Mouse (Mus musculus) lung, adult 2 months (tissue): ENCODE measurements around the gene Pafah2. TPM values are rescaled to one million over a fixed set of nuclear protein-coding genes. Genes with fewer than 3 reads are reported as not detected.

Experiments
- DNase-seq: peaks from one replicate; pipeline ENCODE4 v3.0.0; 2022
- H3K4me1 ChIP-seq: fragments of 200-500 bp; 2 replicates; pipeline ENCODE4 v1.6.1; 2011; ENCODE audit warnings: low read length; ENCODE audit not compliant: control insufficient read depth, insufficient read depth
- H3K4me3 ChIP-seq: fragments of 200-500 bp; replicated peaks from 2 replicates; pipeline ENCODE3; 2011; ENCODE audit warnings: low read depth, mild to moderate bottlenecking, control low read depth, low read length; ENCODE audit errors: extremely low read depth
- CTCF ChIP-seq: fragments of 200-500 bp; IDR thresholded peaks from 2 replicates; pipeline ENCODE4 v1.5.1; 2011; ENCODE audit warnings: mild to moderate bottlenecking, low read length, control low read depth; ENCODE audit not compliant: insufficient read depth
- POLR2A ChIP-seq: fragments of 200-500 bp; IDR thresholded peaks from 2 replicates; pipeline ENCODE4 v1.6.1; 2011; ENCODE audit warnings: low read depth, mild to moderate bottlenecking, control low read depth, low read length, borderline replicate concordance; ENCODE audit errors: extremely low read depth
- WGBS: fragments of 180-500 bp; shearing (Covaris S2); methylation state at CpG from one replicate; pipeline ENCODE4 v1.1.7; 2018; 5-methylcytosine and 5-hydroxymethylcytosine counted together
- polyA plus RNA-seq: library from polyadenylated mRNA; depleted of rRNA; stranded (reverse); fragments of >200 nt; gene quantifications from 2 replicates; pipeline ENCODE4 v1.2.3, GENCODE M21; 2012; rRNA removed

Pafah2 gene
- polyA plus RNA-seq, 1 experiment: 41.0 TPM

GRCm38 (mm10) chr4:134468215-134468575, 72.1 kb downstream of the Pafah2 start, which contains the start of gene Stmn1:
Gene Stmn1 (plus strand): TSS chr4:134468320.
- TF ChIP-seq POLR2A: peak; percentile 99
- no peak for TF ChIP-seq CTCF
- peak; percentile 94 for DNase-seq
- 1% methylated on average over 31 of the region's 31 CpGs for WGBS
- Histone ChIP-seq H3K4me1 (peaks cover 4% of the 10 kb centered on the region), H3K4me3 (peak within 1 kb of the TSS; percentile 73)

GRCm38 (mm10) chr4:134468578-134469266, 72.6 kb downstream of the Pafah2 start:
- peak overlapping the region; percentile 73 for H3K4me3 ChIP-seq
- no peak for TF ChIP-seq CTCF
- no peak for TF ChIP-seq POLR2A
- under 1% methylated on average over 68 of the region's 68 CpGs for WGBS
- DNase-seq: peak; percentile 94
- H3K4me1 ChIP-seq: peaks cover 4% of the 10 kb centered on the region

- Histone ChIP-seq H3K4me1 (peaks cover 4% of the 10 kb centered on the region), H3K4me3 (peak overlapping the region; percentile 20)
- no peak for TF ChIP-seq CTCF
- no peak for TF ChIP-seq POLR2A
- no peak for DNase-seq
- 7% methylated on average over 6 of the region's 6 CpGs for WGBS
These were observed 73.2 kb downstream of the Pafah2 start for GRCm38 (mm10) chr4:134469341-134469796.

GRCm38 (mm10) chr4:134469985-134470384, 73.9 kb downstream of the Pafah2 start:
- no peak for DNase-seq
- Histone ChIP-seq H3K4me1 (peaks cover 4% of the 10 kb centered on the region), H3K4me3 (no peak overlapping the region)
- WGBS: 46% methylated on average over 3 of the region's 3 CpGs
- TF ChIP-seq POLR2A: no peak
- TF ChIP-seq CTCF: no peak

- TF ChIP-seq POLR2A: no peak
- TF ChIP-seq CTCF: no peak
- no peak for DNase-seq
- no peak overlapping the region for H3K4me3 ChIP-seq
- peaks cover 4% of the 10 kb centered on the region for H3K4me1 ChIP-seq
These were observed 75.3 kb downstream of the Pafah2 start for GRCm38 (mm10) chr4:134471469-134471868.

GRCm38 (mm10) chr4:134473764-134474163, 77.6 kb downstream of the Pafah2 start:
- peaks cover 8% of the 10 kb centered on the region; the same call in 1 of the 2 replicates for H3K4me1 ChIP-seq
- TF ChIP-seq POLR2A (no peak), CTCF (no peak)
- WGBS: 83% methylated on average over 4 of the region's 4 CpGs
- DNase-seq: no peak
- no peak overlapping the region for H3K4me3 ChIP-seq

GRCm38 (mm10) chr4:134474240-134474639, 78.1 kb downstream of the Pafah2 start:
- Histone ChIP-seq H3K4me3 (no peak overlapping the region), H3K4me1 (peaks cover 8% of the 10 kb centered on the region; the same call in 1 of the 2 replicates)
- 69% methylated on average over 8 of the region's 8 CpGs for WGBS
- no peak for DNase-seq
- TF ChIP-seq POLR2A: no peak
- TF ChIP-seq CTCF: no peak

GRCm38 (mm10) chr4:134476899-134477298, 80.8 kb downstream of the Pafah2 start:
- Histone ChIP-seq H3K4me1 (peaks cover 10% of the 10 kb centered on the region), H3K4me3 (no peak overlapping the region)
- TF ChIP-seq CTCF (no peak), POLR2A (no peak)
- 71% methylated on average over 8 of the region's 8 CpGs for WGBS
- no peak for DNase-seq

Other genes with a start within 250 kb of the Pafah2 start
- 17.1 and 30.2 TPM in 2 replicates for gene Cep85, start 209.2 kb upstream of the Pafah2 start, polyA plus RNA-seq
- gene Gm7534, start 193.3 kb upstream of the Pafah2 start, polyA plus RNA-seq: not detected in 2 replicates
- gene Catsper4, start 168.9 kb upstream of the Pafah2 start, polyA plus RNA-seq: 0.20 and 0.31 TPM in 2 replicates
- gene Cnksr1, start 157.9 kb upstream of the Pafah2 start, polyA plus RNA-seq: 13.8 and 15.8 TPM in 2 replicates
- not detected in 2 replicates for gene E130218I03Rik, start 152.7 kb upstream of the Pafah2 start, polyA plus RNA-seq
- gene Zfp593, start 150.7 kb upstream of the Pafah2 start, polyA plus RNA-seq: 7.2 and 7.5 TPM in 2 replicates
- gene Gm30191, start 149.4 kb upstream of the Pafah2 start, polyA plus RNA-seq: not detected in 2 replicates
- 37.9 and 61.1 TPM in 2 replicates for gene Grrp1, start 142.2 kb upstream of the Pafah2 start, polyA plus RNA-seq
- 2.3 and 4.3 TPM in 2 replicates for gene Pdik1l, start 108.4 kb upstream of the Pafah2 start, polyA plus RNA-seq
- 2.0 and 4.6 TPM in 2 replicates for gene Trim63, start 81.2 kb upstream of the Pafah2 start, polyA plus RNA-seq
- 0.41 and 0.51 TPM in 2 replicates for gene Slc30a2, start 53.1 kb upstream of the Pafah2 start, polyA plus RNA-seq
- gene Extl1, start 12.5 kb upstream of the Pafah2 start, polyA plus RNA-seq: 1.9 and 3.7 TPM in 2 replicates
- 18.8 and 38.6 TPM in 2 replicates for gene Stmn1, start 72.0 kb downstream of the Pafah2 start, polyA plus RNA-seq
- gene Paqr7, start 100.4 kb downstream of the Pafah2 start, polyA plus RNA-seq: 146 and 205 TPM in 2 replicates
- gene Aunip, start 114.7 kb downstream of the Pafah2 start, polyA plus RNA-seq: not detected in 2 replicates
- 115 and 169 TPM in 2 replicates for gene Mtfr1l, start 139.1 kb downstream of the Pafah2 start, polyA plus RNA-seq
- 36.2 and 42.2 TPM in 2 replicates for gene Selenon, start 155.8 kb downstream of the Pafah2 start, polyA plus RNA-seq